Mouse (Mus musculus) heart, embryonic 11.5 days (tissue): ENCODE results near the gene Rex1bd. TPM values are rescaled to one million over a fixed set of nuclear protein-coding genes. Genes with fewer than 3 reads are reported as not detected.

Source experiments
- ATAC-seq: fragments of 200-750 bp; cut with Nextera tagmentation; replicated peaks from 2 replicates; pipeline ENCODE4 v1.8.0; 2017; ENCODE audit warnings: moderate library complexity; ENCODE audit not compliant: insufficient number of reproducible peaks, low FRiP score, low TSS enrichment
- H3K27ac ChIP-seq: fragments of 300-500 bp; sonication (generic); 2 replicates; pipeline ENCODE4 v1.5.1; 2014; ENCODE audit warnings: mild to moderate bottlenecking, low read depth, low read length
- H3K27me3 ChIP-seq: fragments of 300-500 bp; sonication (generic); 2 replicates; pipeline ENCODE4 v1.6.1; 2014; ENCODE audit warnings: mild to moderate bottlenecking, low read length, mixed read lengths; ENCODE audit not compliant: control insufficient read depth, insufficient read depth
- H3K36me3 ChIP-seq: fragments of 300-500 bp; sonication (generic); 2 replicates; pipeline ENCODE4 v1.6.1; 2014; ENCODE audit warnings: mild to moderate bottlenecking, low read length, moderate library complexity, mixed read lengths; ENCODE audit not compliant: control insufficient read depth, insufficient read depth
- H3K4me1 ChIP-seq: fragments of 300-500 bp; sonication (generic); 2 replicates; pipeline ENCODE4 v1.6.1; 2014; ENCODE audit warnings: low read length; ENCODE audit not compliant: control insufficient read depth, insufficient read depth
- H3K4me2 ChIP-seq: fragments of 300-500 bp; sonication (generic); 2 replicates; pipeline ENCODE4 v1.6.1; 2014; ENCODE audit warnings: mild to moderate bottlenecking, moderate library complexity
- H3K4me3 ChIP-seq: fragments of 300-500 bp; sonication (generic); 2 replicates; pipeline ENCODE4 v1.5.1; 2014; ENCODE audit warnings: low read depth, low read length
- H3K9ac ChIP-seq: fragments of 300-500 bp; sonication (generic); 2 replicates; pipeline ENCODE4 v1.6.1; 2014; ENCODE audit warnings: mild to moderate bottlenecking, low read depth, low read length, moderate library complexity
- H3K9me3 ChIP-seq: fragments of 300-500 bp; sonication (generic); replicated peaks from 2 replicates; pipeline ENCODE4 v1.6.1; 2016; ENCODE audit warnings: low read length; ENCODE audit not compliant: control insufficient read depth
- WGBS: fragments of 180-500 bp; shearing (Covaris S2); extraction: QIAGEN DNeasy Blood & Tissue Kit; methylation state at CpG from one replicate; pipeline ENCODE4 v1.1.7; 2014; ENCODE audit not compliant: insufficient replicate concordance; 5-methylcytosine and 5-hydroxymethylcytosine counted together
- polyA plus RNA-seq: library from polyadenylated mRNA; unstranded; fragments of >200 nt; fragmentation: Nextera tagmentation; extraction: Ambion mirVana; gene quantifications from 2 replicates; pipeline ENCODE4 v1.2.1, GENCODE M21; 2014

Rex1bd gene
- polyA plus RNA-seq, 1 experiment from 2014 or later: 124 TPM

DNA sequence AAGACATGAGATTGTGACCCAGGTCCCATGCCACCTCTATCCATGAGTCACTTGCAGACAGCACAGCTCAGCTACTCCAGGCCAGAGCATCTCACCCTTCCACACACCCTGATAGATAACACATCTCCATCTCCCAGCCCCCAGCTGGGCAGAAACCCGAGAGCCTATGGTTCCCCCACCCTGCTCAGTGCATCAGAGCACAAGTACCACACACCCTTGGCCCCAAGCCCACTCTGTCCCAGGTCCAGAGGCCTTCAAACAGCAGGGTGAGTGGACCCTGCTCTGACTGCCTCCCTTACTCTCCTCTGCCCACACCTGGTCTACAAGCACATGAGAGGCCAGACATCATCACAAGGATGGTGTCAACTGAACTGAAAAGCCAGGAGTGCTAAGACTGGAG is 38.6 kb downstream of the Rex1bd start:
- 50% methylated on average over 1 of the region's 1 CpGs for WGBS
- H3K27me3 ChIP-seq: no peaks in the 10 kb centered on the region
- peak; percentile 20; the same call in 1 of the 2 replicates for ATAC-seq
- no peaks in the 10 kb centered on the region for H3K36me3 ChIP-seq
- H3K9me3 ChIP-seq: no peaks in the 10 kb centered on the region
- no peak overlapping the region for H3K27ac ChIP-seq
- H3K9ac ChIP-seq: no peak overlapping the region
- H3K4me3 ChIP-seq: no peak overlapping the region
- no peak overlapping the region for H3K4me2 ChIP-seq
- peaks cover 42% of the 10 kb centered on the region for H3K4me1 ChIP-seq

- WGBS: 71% methylated on average over 5 of the region's 5 CpGs
- Histone ChIP-seq H3K27ac (no peak overlapping the region), H3K9me3 (no peaks in the 10 kb centered on the region), H3K9ac (0 out of 2 replicates have a peak overlapping the region, but pooled peaks have one; percentile 0), H3K27me3 (no peaks in the 10 kb centered on the region), H3K36me3 (no peaks in the 10 kb centered on the region), H3K4me1 (peaks cover 42% of the 10 kb centered on the region), H3K4me2 (no peak overlapping the region), H3K4me3 (no peak overlapping the region)
- no peak for ATAC-seq
Observed at GRCm38 (mm10) chr8:70467229-70467725, 39.3 kb downstream of the Rex1bd start.

GRCm38 (mm10) chr8:70466771-70467170 is 39.8 kb downstream of the Rex1bd start:
- 52% methylated on average over 11 of the region's 11 CpGs for WGBS

DNA sequence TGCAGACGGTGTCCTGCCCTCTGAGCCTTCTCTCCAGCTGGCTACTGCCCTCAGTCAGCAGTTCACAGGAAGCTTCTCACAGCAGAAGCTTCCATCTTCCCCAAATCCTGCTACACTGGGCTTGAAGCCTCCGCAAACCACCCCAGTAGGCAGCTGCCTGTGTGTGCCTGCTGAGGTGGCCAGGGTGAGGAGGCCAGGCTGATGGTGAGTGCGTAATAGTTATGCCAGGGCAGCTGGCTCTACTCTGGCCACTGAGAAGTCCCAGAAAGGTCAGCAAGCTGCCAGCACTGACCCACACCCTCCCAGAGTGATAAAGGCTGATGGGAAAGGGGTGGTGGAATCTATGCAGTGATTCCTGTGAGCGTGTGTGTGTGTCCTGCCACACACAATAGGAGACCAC is 40.2 kb downstream of the Rex1bd start:
- no peak overlapping the region for H3K4me2 ChIP-seq
- H3K27me3 ChIP-seq: no peaks in the 10 kb centered on the region
- no peaks in the 10 kb centered on the region for H3K9me3 ChIP-seq
- H3K9ac ChIP-seq: no peak overlapping the region
- WGBS: 77% methylated on average over 4 of the region's 4 CpGs
- H3K27ac ChIP-seq: no peak overlapping the region
- H3K4me1 ChIP-seq: peaks cover 52% of the 10 kb centered on the region
- H3K4me3 ChIP-seq: no peak overlapping the region
- no peaks in the 10 kb centered on the region for H3K36me3 ChIP-seq
- no peak for ATAC-seq

More at GRCm38 (mm10) chr8:70466771-70467170, 39.8 kb downstream of the Rex1bd start:
- no peak overlapping the region for H3K27ac ChIP-seq
- no peaks in the 10 kb centered on the region for H3K9me3 ChIP-seq
- H3K4me2 ChIP-seq: no peak overlapping the region
- H3K4me1 ChIP-seq: peaks cover 47% of the 10 kb centered on the region
- H3K4me3 ChIP-seq: no peak overlapping the region
- 0 out of 2 replicates have a peak overlapping the region, but pooled peaks have one; percentile 0 for H3K9ac ChIP-seq
- H3K27me3 ChIP-seq: no peaks in the 10 kb centered on the region
- no peaks in the 10 kb centered on the region for H3K36me3 ChIP-seq
- no peak for ATAC-seq

- WGBS: 96% methylated on average over 4 of the region's 4 CpGs
Observed at GRCm38 (mm10) chr8:70465701-70466100, 40.9 kb downstream of the Rex1bd start.

GRCm38 (mm10) chr8:70464162-70464561 is 42.4 kb downstream of the Rex1bd start:
- Histone ChIP-seq H3K4me2 (no peak overlapping the region), H3K9me3 (no peaks in the 10 kb centered on the region), H3K36me3 (no peaks in the 10 kb centered on the region; the same call in 1 of the 2 replicates), H3K4me1 (peaks cover 46% of the 10 kb centered on the region), H3K4me3 (no peak overlapping the region), H3K27me3 (no peaks in the 10 kb centered on the region), H3K27ac (no peak overlapping the region), H3K9ac (no peak overlapping the region)
- ATAC-seq: no peak
- WGBS: 93% methylated on average over 6 of the region's 6 CpGs

More at GRCm38 (mm10) chr8:70465701-70466100, 40.9 kb downstream of the Rex1bd start:
- peaks cover 53% of the 10 kb centered on the region for H3K4me1 ChIP-seq
- H3K9ac ChIP-seq: no peak overlapping the region
- no peaks in the 10 kb centered on the region for H3K27me3 ChIP-seq
- H3K4me2 ChIP-seq: no peak overlapping the region
- H3K36me3 ChIP-seq: no peaks in the 10 kb centered on the region
- no peak for ATAC-seq
- no peak overlapping the region for H3K27ac ChIP-seq
- no peaks in the 10 kb centered on the region for H3K9me3 ChIP-seq
- H3K4me3 ChIP-seq: no peak overlapping the region

DNA sequence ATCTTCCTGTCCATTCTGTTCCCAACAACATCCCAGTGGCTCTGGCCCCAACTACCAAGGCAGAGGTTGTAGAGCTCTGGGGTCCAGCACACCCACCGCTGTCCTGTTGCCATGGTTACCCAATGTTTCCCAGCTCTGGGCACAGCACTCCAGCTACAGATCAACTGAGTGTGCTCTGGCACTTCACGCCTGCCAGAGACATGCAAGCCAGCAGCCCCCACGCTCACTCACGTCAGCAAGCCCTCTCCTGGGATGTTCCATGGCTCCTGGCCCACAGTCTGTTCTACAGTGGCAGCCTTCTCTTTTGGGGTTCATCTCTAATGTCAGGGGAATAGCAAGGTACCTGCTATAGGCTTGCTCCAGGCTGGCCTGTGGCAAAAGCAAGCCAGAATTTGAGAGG is 43.2 kb downstream of the Rex1bd start:
- H3K36me3 ChIP-seq: no peaks in the 10 kb centered on the region; the same call in 1 of the 2 replicates
- no peak overlapping the region for H3K27ac ChIP-seq
- no peaks in the 10 kb centered on the region for H3K27me3 ChIP-seq
- H3K9me3 ChIP-seq: no peaks in the 10 kb centered on the region
- 71% methylated on average over 4 of the region's 4 CpGs for WGBS
- H3K4me3 ChIP-seq: no peak overlapping the region
- no peak for ATAC-seq
- H3K9ac ChIP-seq: no peak overlapping the region
- H3K4me1 ChIP-seq: peaks cover 38% of the 10 kb centered on the region
- H3K4me2 ChIP-seq: no peak overlapping the region

DNA sequence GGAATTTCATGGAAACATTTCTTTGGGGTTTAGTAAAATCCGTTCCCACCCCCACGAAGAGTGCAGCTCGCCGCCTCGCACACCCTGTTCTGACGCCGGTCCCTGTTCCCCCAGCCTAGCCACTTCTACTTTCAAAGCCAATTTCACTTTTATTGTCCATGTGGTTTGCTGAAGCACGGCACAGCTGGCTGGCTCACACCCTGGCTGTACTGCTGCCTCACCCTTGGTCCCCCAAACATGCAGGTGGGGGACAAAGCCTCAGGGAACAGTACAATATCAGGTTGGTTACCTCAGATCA is 44.1 kb downstream of the Rex1bd start:
- no peaks in the 10 kb centered on the region for H3K9me3 ChIP-seq
- H3K36me3 ChIP-seq: no peaks in the 10 kb centered on the region; the same call in 1 of the 2 replicates
- no peak for ATAC-seq
- no peak overlapping the region for H3K9ac ChIP-seq
- no peak overlapping the region for H3K4me3 ChIP-seq
- H3K27me3 ChIP-seq: no peaks in the 10 kb centered on the region
- H3K4me1 ChIP-seq: peaks cover 30% of the 10 kb centered on the region
- no peak overlapping the region for H3K27ac ChIP-seq
- 90% methylated on average over 8 of the region's 8 CpGs for WGBS
- no peak overlapping the region for H3K4me2 ChIP-seq

GRCm38 (mm10) chr8:70461765-70462515 is 44.6 kb downstream of the Rex1bd start:
- ATAC-seq: no peak; the same call in 1 of the 2 replicates
- Histone ChIP-seq H3K36me3 (no peaks in the 10 kb centered on the region; the same call in 1 of the 2 replicates), H3K4me2 (no peak overlapping the region), H3K4me1 (peaks cover 25% of the 10 kb centered on the region), H3K4me3 (no peak overlapping the region), H3K9ac (no peak overlapping the region), H3K27me3 (no peaks in the 10 kb centered on the region), H3K9me3 (no peaks in the 10 kb centered on the region), H3K27ac (no peak overlapping the region)
- WGBS: 69% methylated on average over 16 of the region's 16 CpGs
